ENCODE assay signal across 1 mouse cellular context in the genomic region with DNA sequence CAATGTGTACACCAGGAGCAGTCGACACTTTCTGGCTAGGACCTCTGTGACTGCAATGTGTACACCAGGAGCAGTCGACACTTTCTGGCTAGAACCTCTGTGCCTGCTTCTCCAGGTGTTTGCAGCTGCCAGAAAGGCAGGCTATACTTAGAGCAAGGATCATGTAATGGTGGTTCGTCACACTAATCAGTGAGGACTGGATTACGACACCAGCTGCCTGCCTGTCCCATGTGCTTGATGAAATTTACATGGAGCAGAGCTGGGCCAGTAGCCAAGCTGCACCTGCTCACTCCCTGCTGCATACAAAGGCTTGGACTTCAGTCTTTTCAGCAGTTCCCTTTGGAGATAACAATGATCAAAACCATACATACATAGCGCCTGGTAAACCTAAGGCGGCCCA.
TF ChIP-seq lines count a peak whose summit lies in the region.

No protein-coding gene starts in this region.

TF ChIP-seq in MEL, 35 proteins besides CTCF, POLR2A, EP300 and RAD21:
- TF ChIP-seq TAL1 (IDR thresholded peaks at IDR 0.05; ENCODE audit: low read length) (no peak), SMC3 (IDR thresholded peaks at IDR 0.05; ENCODE audit: low read depth, low read length) (no peak), CHD1 (IDR thresholded peaks at IDR 0.05; ENCODE audit: low read depth, low read length) (no peak), NRF1 (IDR thresholded peaks at IDR 0.05; ENCODE audit: insufficient read depth, low read depth, low read length, poor library complexity, severe bottlenecking) (no peak), MXI1 (IDR thresholded peaks at IDR 0.05; ENCODE audit: low read depth, low read length) (0 out of 2 replicates have a peak, but pooled peaks have one; percentile 1), POLR2AphosphoS2 (IDR thresholded peaks at IDR 0.05; ENCODE audit: low read length) (no peak), ZKSCAN1 (IDR thresholded peaks at IDR 0.05; ENCODE audit: low read depth, low read length) (no peak)
TF ChIP-seq in MEL: peak in this region for 1.
